Mouse (Mus musculus) adipocyte (in vitro differentiated cells): ENCODE results near the gene Olfr699.
"Not testable (repeated sequence)": the region's sequence is repeated elsewhere in the genome, so short reads cannot be mapped to it uniquely, and the experiment has no call there.

Experiments used
- DNase-seq: peaks from one replicate; pipeline ENCODE4 v3.0.0-alpha.2; 2016; ENCODE audit warnings: low spot score

The Olfr699 gene

GRCm38 (mm10) chr7:106793098-106793497 is at the start of gene Olfr699:
Gene Olfr699, minus strand, starts transcription at chr7:106793198.
- no peak for DNase-seq

GRCm38 (mm10) chr7:106833793-106834192 is 40.8 kb upstream of the Olfr699 start, which contains the start of gene Olfr702:
Gene Olfr702, minus strand, starts transcription at chr7:106833893.
- no peak for DNase-seq

- DNase-seq: no peak
These were observed 25.4 kb upstream of the Olfr699 start for GRCm38 (mm10) chr7:106818414-106818813.

- DNase-seq: no peak
These were observed 22.8 kb upstream of the Olfr699 start for GRCm38 (mm10) chr7:106815775-106816174.

- no peak for DNase-seq
These were observed 20.8 kb upstream of the Olfr699 start, which contains the start of gene Olfr701 for GRCm38 (mm10) chr7:106813829-106814228. Gene Olfr701, plus strand, starts transcription at chr7:106814129.

GRCm38 (mm10) chr7:106808734-106809133 is 15.7 kb upstream of the Olfr699 start, which contains the start of gene Olfr700:
Gene Olfr700, minus strand, starts transcription at chr7:106808834.
- DNase-seq: no peak

- no peak for DNase-seq
These were observed 4.7 kb downstream of the Olfr699 start for GRCm38 (mm10) chr7:106788330-106788729.

GRCm38 (mm10) chr7:106761008-106761407 is 32.0 kb downstream of the Olfr699 start:
- DNase-seq: not testable (repeated sequence)

- DNase-seq: no peak
These were observed 34.2 kb downstream of the Olfr699 start for GRCm38 (mm10) chr7:106758800-106759199.

- no peak for DNase-seq
These were observed 37.7 kb downstream of the Olfr699 start, which contains the start of gene Olfr698 for GRCm38 (mm10) chr7:106755297-106755696. Gene Olfr698, minus strand, starts transcription at chr7:106755397.

GRCm38 (mm10) chr7:106745811-106746210 is 47.2 kb downstream of the Olfr699 start:
- DNase-seq: no peak

- no peak for DNase-seq
These were observed 50.7 kb downstream of the Olfr699 start, which contains the start of gene Olfr697 for GRCm38 (mm10) chr7:106742343-106742742. Gene Olfr697, minus strand, starts transcription at chr7:106742443.
